Mouse (Mus musculus) CD4-positive helper T cell, adult 2 months (primary cell): ENCODE data around the gene Krtap6-5.
"Not testable (repeated sequence)": the region's sequence is repeated elsewhere in the genome, so short reads cannot be mapped to it uniquely, and the experiment has no call there.

Experiments
- DNase-seq: peaks from one replicate; pipeline ENCODE4 v3.0.0-alpha.2; 2012; ENCODE audit warnings: low read depth, missing footprints, low spot score

Gene Krtap6-5

GRCm38 (mm10) chr16:89047783-89048182 lies at the start of gene Krtap6-5:
TSS of gene Krtap6-5 (minus strand) at chr16:89047883.
- no peak for DNase-seq

GRCm38 (mm10) chr16:89071041-89071440 lies 23.4 kb upstream of the Krtap6-5 start:
- not testable (repeated sequence) for DNase-seq

- not testable (repeated sequence) for DNase-seq
Observed at GRCm38 (mm10) chr16:89063902-89064301, 16.2 kb upstream of the Krtap6-5 start, which contains the start of gene 1110025L11Rik. TSS of gene 1110025L11Rik (minus strand) at chr16:89064002.

GRCm38 (mm10) chr16:89041372-89041771 lies 6.3 kb downstream of the Krtap6-5 start, which contains the start of gene Gm10228:
TSS of gene Gm10228 (minus strand) at chr16:89041472.
- DNase-seq: not testable (repeated sequence)

GRCm38 (mm10) chr16:89031399-89031798 lies 16.3 kb downstream of the Krtap6-5 start, which contains the start of gene Krtap6-1:
TSS of gene Krtap6-1 (plus strand) at chr16:89031699.
- DNase-seq: not testable (repeated sequence)

GRCm38 (mm10) chr16:89014984-89015383 lies 32.7 kb downstream of the Krtap6-5 start, which contains the start of gene Gm10229:
TSS of gene Gm10229 (plus strand) at chr16:89015284.
- DNase-seq: not testable (repeated sequence)

GRCm38 (mm10) chr16:89013973-89014372 lies 33.7 kb downstream of the Krtap6-5 start:
- DNase-seq: no peak

- no peak for DNase-seq
Observed at GRCm38 (mm10) chr16:89010659-89011058, 37.0 kb downstream of the Krtap6-5 start, which contains the start of gene Krtap22-2. TSS of gene Krtap22-2 (minus strand) at chr16:89010759.
